Mouse (Mus musculus): ENCODE measurements at regions not wholly inside any gene's neighbourhood (a gene's known extent, or its start where the extent isn't known, plus 50 kb on each side); places are given as distances from the start of the nearest gene placed in this dataset.

GRCm38 (mm10) chr1:52553871-52554270 lies 53.4 kb upstream of the Nab1 start:
- Histone ChIP-seq H3K27me3 (no peaks in the 10 kb centered on the region), H3K27ac (no peak overlapping the region), H3K4me1 (no peaks in the 10 kb centered on the region), H3K9ac (no peak overlapping the region), H3K9me3 (replicated peaks) (no peaks in the 10 kb centered on the region), H3K4me2 (no peak overlapping the region), H3K36me3 (no peaks in the 10 kb centered on the region), H3K4me3 (replicated peaks) (no peak overlapping the region)
- 65% methylated on average over 4 of the region's 4 CpGs for WGBS
- ATAC-seq (replicated peaks; ENCODE audit: low FRiP score): no peak

- Histone ChIP-seq H3K4me1 (0 out of 2 replicates have a peak, but pooled peaks cover 3% of the 10 kb centered on the region), H3K9me3 (replicated peaks) (no peaks in the 10 kb centered on the region), H3K4me3 (replicated peaks) (no peak overlapping the region), H3K4me2 (no peak overlapping the region), H3K36me3 (no peaks in the 10 kb centered on the region), H3K27ac (no peak overlapping the region), H3K9ac (no peak overlapping the region), H3K27me3 (no peaks in the 10 kb centered on the region)
- ATAC-seq (replicated peaks; ENCODE audit: low FRiP score): no peak
- WGBS: 28% methylated on average over 6 of the region's 6 CpGs
Measured at GRCm38 (mm10) chr1:52565812-52566211, 64.7 kb upstream of the Nemp2 start.

GRCm38 (mm10) chr1:52571674-52572073 lies 58.8 kb upstream of the Nemp2 start:
- Histone ChIP-seq H3K27me3 (no peaks in the 10 kb centered on the region), H3K4me3 (replicated peaks) (no peak overlapping the region), H3K36me3 (no peaks in the 10 kb centered on the region), H3K27ac (no peak overlapping the region), H3K9ac (no peak overlapping the region), H3K4me1 (no peaks in the 10 kb centered on the region), H3K4me2 (no peak overlapping the region), H3K9me3 (replicated peaks) (no peaks in the 10 kb centered on the region)
- WGBS: 82% methylated on average over 5 of the region's 5 CpGs
- ATAC-seq (replicated peaks; ENCODE audit: low FRiP score): no peak

GRCm38 (mm10) chr1:52578298-52579056 lies 52.0 kb upstream of the Nemp2 start:
- Histone ChIP-seq H3K4me1 (peaks cover 15% of the 10 kb centered on the region), H3K9ac (no peak overlapping the region), H3K36me3 (no peaks in the 10 kb centered on the region), H3K27me3 (no peaks in the 10 kb centered on the region), H3K9me3 (replicated peaks) (no peaks in the 10 kb centered on the region), H3K27ac (peak overlapping the region; percentile 86), H3K4me2 (peak overlapping the region; percentile 19; the same call in 1 of the 2 replicates), H3K4me3 (replicated peaks) (no peak overlapping the region)
- peak; percentile 89 for ATAC-seq (replicated peaks; ENCODE audit: low FRiP score)
- WGBS: 29% methylated on average over 5 of the region's 5 CpGs

- 88% methylated on average over 4 of the region's 4 CpGs for WGBS
- no peak for ATAC-seq (replicated peaks; ENCODE audit: low FRiP score)
- H3K4me2 ChIP-seq: no peak overlapping the region
- H3K9me3 ChIP-seq (replicated peaks): no peaks in the 10 kb centered on the region
- no peaks in the 10 kb centered on the region for H3K36me3 ChIP-seq
- H3K27me3 ChIP-seq: no peaks in the 10 kb centered on the region
- H3K27ac ChIP-seq: no peak overlapping the region
- H3K4me1 ChIP-seq: peaks cover 15% of the 10 kb centered on the region
- H3K4me3 ChIP-seq (replicated peaks): no peak overlapping the region
- no peak overlapping the region for H3K9ac ChIP-seq
Measured at GRCm38 (mm10) chr1:52580132-52580896, 50.2 kb upstream of the Nemp2 start.

Measured in kidney, embryonic 15.5 days (tissue).